Mouse (Mus musculus) brain, embryonic 14.5 days (tissue): ENCODE data around the gene Gale.

Source experiments
- CTCF ChIP-seq: fragments of 200-500 bp; IDR thresholded peaks from 2 replicates; pipeline ENCODE4 v1.5.1; 2012; ENCODE audit warnings: inconsistent platforms, mild to moderate bottlenecking, moderate library complexity, borderline replicate concordance; ENCODE audit not compliant: insufficient read depth, insufficient read length; ENCODE audit errors: extremely low read depth
- POLR2A ChIP-seq: fragments of 200-500 bp; IDR thresholded peaks from 2 replicates; pipeline ENCODE4 v1.6.1; 2012; ENCODE audit warnings: mild to moderate bottlenecking, inconsistent platforms, borderline replicate concordance; ENCODE audit not compliant: poor library complexity, insufficient read depth, insufficient read length, severe bottlenecking; ENCODE audit errors: extremely low read depth

GRCm38 (mm10) chr4:135953179-135953578 is 10.3 kb upstream of the Gale start:
- TF ChIP-seq POLR2A (no peak), CTCF (no peak)
